ENCODE assay signal across 17 mouse cellular contexts in the genomic region with DNA sequence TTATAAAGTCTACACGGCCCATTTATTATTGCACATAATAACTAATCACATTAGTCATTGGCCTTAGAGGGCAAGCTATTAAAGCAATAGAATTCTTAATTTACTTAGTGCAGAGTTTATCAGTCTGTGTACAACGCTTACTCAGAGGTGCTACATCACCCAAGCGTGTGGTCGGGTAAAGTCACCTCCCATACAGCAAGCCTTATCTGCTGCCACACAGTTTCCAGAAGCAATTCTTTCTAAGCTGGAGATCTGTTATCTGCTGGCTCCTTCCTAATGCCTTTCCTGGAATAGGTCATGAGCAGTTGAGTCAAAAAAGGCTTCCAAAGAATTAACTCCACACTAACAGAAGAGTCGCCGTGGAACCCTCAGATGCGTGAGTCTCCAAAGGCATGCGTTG.
A peak's percentile ranks its signal among the peaks of the same experiment; 100 is the strongest.
DNase-seq lines count a peak whose midpoint lies in the region; ATAC-seq and TF ChIP-seq lines count a peak whose summit lies in the region.
"Had no signal": no experiment of that assay in that cellular context is flagged by ENCODE, and none has a peak within 500 bp of the region (broad histone marks: within the 10 kb centered on the region; RNA-seq: fewer than 3 reads in every experiment).

No protein-coding gene starts in this region.

- peak in 1 of 2 experiments; percentile 49; a peak in 2 of 4 replicates for TF ChIP-seq POLR2A in MEL (IDR thresholded peaks at IDR 0.05; ENCODE audit: control insufficient read depth in 1 of 2, insufficient read depth in 1 of 2, low read depth in 1 of 2, low read length in 2 of 2, poor library complexity in 1 of 2)

- 0 out of 2 replicates have a peak, but pooled peaks have one; percentile 36 for ATAC-seq in intestine, embryonic 16.5 days
- peak; percentile 76 for ATAC-seq in megakaryocyte progenitor cell, adult 5-6 weeks (replicated peaks; ENCODE audit: poor library complexity)
- no peak for ATAC-seq in lung, postnatal 0 days

- peak; percentile 97 for DNase-seq in 416B (ENCODE audit: low read depth)
- DNase-seq in MEL (ENCODE audit: low read depth, low spot score): peak; percentile 90
- no peak for DNase-seq in frontal cortex, postnatal 25 days (ENCODE audit: low spot score in 2 of 2)
- DNase-seq in cerebellum, postnatal 14 days: no peak
- DNase-seq in lung, postnatal 0 days (ENCODE audit: low spot score): no peak
- DNase-seq: cerebellum, postnatal 10 days; heart, adult 2 months; kidney, postnatal 25 days; lung, adult 2 months; right cerebral cortex, postnatal 25 days had no signal

- H3K4me3 ChIP-seq in MEL (ENCODE audit: control insufficient read depth in 1 of 2, insufficient read depth in 1 of 2, low read depth in 2 of 2, low read length in 2 of 2): peak overlapping the region in 1 of 2 experiments; percentile 2; a peak in 1 of 4 replicates
- H3K4me3 ChIP-seq in intestine, embryonic 16.5 days (ENCODE audit: low read length): no peak overlapping the region
- no peak overlapping the region for H3K4me3 ChIP-seq in lung, postnatal 0 days (ENCODE audit: low read depth, low read length)
- H3K4me3 ChIP-seq: embryonic facial prominence, embryonic 12.5 days; forebrain, embryonic 12.5 days; heart, adult 2 months; hindbrain, embryonic 10.5 days had no signal

- H3K4me1 ChIP-seq in MEL (ENCODE audit: control insufficient read depth in 1 of 2, insufficient read depth in 2 of 2, low read length in 2 of 2): peaks cover 39 to 46% of the 10 kb centered on the region in 2 experiments
- H3K4me1 ChIP-seq in intestine, embryonic 16.5 days (ENCODE audit: control insufficient read depth, insufficient read depth, low read length): no peaks in the 10 kb centered on the region
- H3K4me1 ChIP-seq in lung, postnatal 0 days (ENCODE audit: insufficient read depth, low read depth, low read length): no peaks in the 10 kb centered on the region
- H3K4me1 ChIP-seq: embryonic facial prominence, embryonic 12.5 days; forebrain, embryonic 12.5 days; hindbrain, embryonic 10.5 days had no signal

- WGBS in intestine, embryonic 16.5 days: 82% methylated on average over 8 of the region's 8 CpGs
- 83% methylated on average over 8 of the region's 8 CpGs for WGBS in lung, postnatal 0 days

- H3K27ac ChIP-seq in MEL (ENCODE audit: control insufficient read depth, low read depth, low read length): peak overlapping the region; percentile 98
- no peak overlapping the region for H3K27ac ChIP-seq in intestine, embryonic 16.5 days (ENCODE audit: low read length)
- H3K27ac ChIP-seq in lung, postnatal 0 days (ENCODE audit: low read length): no peak overlapping the region
- H3K27ac ChIP-seq: embryonic facial prominence, embryonic 12.5 days; forebrain, embryonic 12.5 days; heart, adult 2 months; hindbrain, embryonic 10.5 days had no signal

- no peaks in the 10 kb centered on the region for H3K9me3 ChIP-seq in MEL (replicated peaks; ENCODE audit: insufficient read depth, low read length)
- H3K9me3 ChIP-seq in intestine, embryonic 16.5 days (ENCODE audit: control insufficient read depth, low read length): no peaks in the 10 kb centered on the region
- H3K9me3 ChIP-seq in lung, postnatal 0 days (ENCODE audit: low read length): no peaks in the 10 kb centered on the region
- H3K9me3 ChIP-seq: embryonic facial prominence, embryonic 12.5 days; forebrain, embryonic 12.5 days; hindbrain, embryonic 10.5 days had no signal

- no peak overlapping the region for H3K4me2 ChIP-seq in intestine, embryonic 16.5 days (ENCODE audit: low read depth, low read length)
- H3K4me2 ChIP-seq in lung, postnatal 0 days (replicated peaks; ENCODE audit: low read depth, low read length): no peak overlapping the region
- H3K4me2 ChIP-seq: embryonic facial prominence, embryonic 12.5 days; forebrain, embryonic 12.5 days; midbrain, embryonic 11.5 days had no signal

- no peak for TF ChIP-seq CTCF in MEL (IDR thresholded peaks at IDR 0.05 in 2 of 3, conservative IDR thresholded peaks at IDR 0.05 in 1 of 3; ENCODE audit: control insufficient read depth in 1 of 3, insufficient read depth in 1 of 3, low read depth in 2 of 3, low read length in 3 of 3, poor library complexity in 1 of 3, severe bottlenecking in 1 of 3)
- TF ChIP-seq CTCF in lung, postnatal 0 days (IDR thresholded peaks at IDR 0.05): no peak

- H3K27me3 ChIP-seq in MEL (ENCODE audit: control insufficient read depth in 1 of 2, insufficient read depth in 2 of 2, low read length in 2 of 2): no peaks in the 10 kb centered on the region
- H3K27me3 ChIP-seq in intestine, embryonic 16.5 days (replicated peaks; ENCODE audit: control insufficient read depth, insufficient read depth, low read length): no peaks in the 10 kb centered on the region
- H3K27me3 ChIP-seq in lung, postnatal 0 days (replicated peaks; ENCODE audit: insufficient read depth, low read length): no peaks in the 10 kb centered on the region
- H3K27me3 ChIP-seq: CH12.LX; embryonic facial prominence, embryonic 12.5 days; forebrain, embryonic 12.5 days had no signal

- H3K9ac ChIP-seq in MEL (ENCODE audit: control insufficient read depth, low read depth, low read length, poor library complexity, severe bottlenecking): peak overlapping the region; percentile 51
- no peak overlapping the region for H3K9ac ChIP-seq in intestine, embryonic 16.5 days (ENCODE audit: low read depth, low read length)
- no peak overlapping the region for H3K9ac ChIP-seq in lung, postnatal 0 days (replicated peaks; ENCODE audit: low read depth)
- H3K9ac ChIP-seq: embryonic facial prominence, embryonic 12.5 days; forebrain, embryonic 12.5 days had no signal

- no peak for TF ChIP-seq RAD21 in MEL (IDR thresholded peaks at IDR 0.05; ENCODE audit: low read depth, low read length)

- H3K36me3 ChIP-seq in MEL (ENCODE audit: control insufficient read depth in 1 of 2, insufficient read depth in 2 of 2, low read length in 2 of 2): peaks cover 0 to 57% of the 10 kb centered on the region in 2 experiments; a peak in 2 of 4 replicates
- H3K36me3 ChIP-seq in intestine, embryonic 16.5 days (ENCODE audit: control insufficient read depth, insufficient read depth, low read length): no peaks in the 10 kb centered on the region
- H3K36me3 ChIP-seq in lung, postnatal 0 days (ENCODE audit: insufficient read depth, low read length): no peaks in the 10 kb centered on the region
- H3K36me3 ChIP-seq: embryonic facial prominence, embryonic 12.5 days; forebrain, embryonic 12.5 days; hindbrain, embryonic 10.5 days had no signal

- no peaks in the 10 kb centered on the region for H3K79me2 ChIP-seq in MEL (ENCODE audit: control insufficient read depth, insufficient read depth, low read length, poor library complexity)

- TF ChIP-seq EP300 in MEL (IDR thresholded peaks at IDR 0.05; ENCODE audit: low read depth in 1 of 2, low read length in 2 of 2): peak; percentile 97 to 99
- no peak for TF ChIP-seq EP300 in lung, postnatal 0 days (IDR thresholded peaks at IDR 0.05)

TF ChIP-seq in MEL, 35 proteins besides CTCF, POLR2A, EP300 and RAD21:
- TF ChIP-seq ZNF384 (IDR thresholded peaks at IDR 0.05; ENCODE audit: low read depth, low read length): 0 out of 2 replicates have a peak, but pooled peaks have one; percentile 31
- TF ChIP-seq BHLHE40 (IDR thresholded peaks at IDR 0.05; ENCODE audit: borderline replicate concordance, low read depth, low read length): peak; percentile 61; the same call in 1 of the 2 replicates
- TF ChIP-seq USF2 (IDR thresholded peaks at IDR 0.05; ENCODE audit: borderline replicate concordance in 1 of 2, insufficient read depth in 1 of 2, low read depth in 1 of 2, low read length in 2 of 2): no peak
- TF ChIP-seq RCOR1 (IDR thresholded peaks at IDR 0.05; ENCODE audit: low read depth, low read length): peak; percentile 80
- TF ChIP-seq TBP (IDR thresholded peaks at IDR 0.05; ENCODE audit: low read depth, low read length): 0 out of 2 replicates have a peak, but pooled peaks have one; percentile 32
- no peak for TF ChIP-seq POLR2AphosphoS2 (IDR thresholded peaks at IDR 0.05; ENCODE audit: low read length)
- TF ChIP-seq CHD2 (IDR thresholded peaks at IDR 0.05; ENCODE audit: low read length): peak; percentile 29; the same call in 1 of the 2 replicates
- no peak for TF ChIP-seq UBTF (IDR thresholded peaks at IDR 0.05; ENCODE audit: borderline replicate concordance, insufficient read depth, low read depth, low read length)
- TF ChIP-seq MAX (IDR thresholded peaks at IDR 0.05; ENCODE audit: low read length): 0 out of 2 replicates have a peak, but pooled peaks have one; percentile 11
- TF ChIP-seq SMC3 (IDR thresholded peaks at IDR 0.05; ENCODE audit: low read depth, low read length): 0 out of 2 replicates have a peak, but pooled peaks have one; percentile 0
- peak; percentile 99 for TF ChIP-seq GATA1 (IDR thresholded peaks at IDR 0.05; ENCODE audit: low read depth, low read length)
- TF ChIP-seq TCF12 (IDR thresholded peaks at IDR 0.05; ENCODE audit: low read depth, low read length): peak; percentile 96
- TF ChIP-seq KAT2A (conservative IDR thresholded peaks at IDR 0.05; ENCODE audit: low read depth, low read length): no peak
- peak; percentile 82 for TF ChIP-seq TAL1 (IDR thresholded peaks at IDR 0.05; ENCODE audit: low read length)
- TF ChIP-seq SIN3A (IDR thresholded peaks at IDR 0.05; ENCODE audit: low read length): peak; percentile 94
- peak; percentile 74; the same call in 1 of the 2 replicates for TF ChIP-seq MYC (IDR thresholded peaks at IDR 0.05; ENCODE audit: low read depth, low read length)
- TF ChIP-seq MYB (IDR thresholded peaks at IDR 0.05; ENCODE audit: low read depth, low read length): peak; percentile 82
- no peak for TF ChIP-seq NELFE (IDR thresholded peaks at IDR 0.05; ENCODE audit: low read depth, low read length)
- peak; percentile 96 for TF ChIP-seq ETS1 (IDR thresholded peaks at IDR 0.05; ENCODE audit: low read depth, low read length)
- TF ChIP-seq MAZ (IDR thresholded peaks at IDR 0.05; ENCODE audit: low read depth, low read length): no peak
TF ChIP-seq in MEL: peak in this region for 14.

Comparison
In these comparisons a context has a peak if more than half of its experiments do, and no peak if none do; other contexts are left out.
1. DNase-seq: peak in 416B (single experiment) and MEL (single experiment); none in frontal cortex, postnatal 25 days (0 of 2), cerebellum, postnatal 14 days (0 of 2) and lung, postnatal 0 days (single experiment).